Mouse (Mus musculus): Measurements from ENCODE around the gene Prkar1b. TPM values are rescaled to one million over a fixed set of nuclear protein-coding genes. Genes with fewer than 3 reads are reported as not detected.

The Prkar1b gene
- polyA plus RNA-seq, 1 experiment from 2014 or later = 13.5 TPM

GRCm38 (mm10) chr5:139146476-139147075 lies 3.2 kb downstream of the Prkar1b start:
- no peak overlapping the region for H3K4me2 ChIP-seq
- no peaks in the 10 kb centered on the region for H3K36me3 ChIP-seq (ENCODE audit: insufficient read depth)
- H3K27me3 ChIP-seq (ENCODE audit: insufficient read depth, low read length) = no peaks in the 10 kb centered on the region
- H3K9me3 ChIP-seq (ENCODE audit: low read depth, low read length) = no peaks in the 10 kb centered on the region
- no peak for ATAC-seq (ENCODE audit: insufficient read depth)
- H3K9ac ChIP-seq = no peak overlapping the region
- no peak overlapping the region for H3K4me3 ChIP-seq (ENCODE audit: low read depth, low read length)
- 83% methylated on average over 11 of the region's 11 CpGs for WGBS
- DNase-seq = no peak
- no peak overlapping the region for H3K27ac ChIP-seq (ENCODE audit: low read depth)
- TF ChIP-seq CTCF (IDR thresholded peaks at IDR 0.05; ENCODE audit: low read depth) = no peak
- 0 out of 2 replicates have a peak, but pooled peaks cover 3% of the 10 kb centered on the region for H3K4me1 ChIP-seq (ENCODE audit: insufficient read depth)

DNA sequence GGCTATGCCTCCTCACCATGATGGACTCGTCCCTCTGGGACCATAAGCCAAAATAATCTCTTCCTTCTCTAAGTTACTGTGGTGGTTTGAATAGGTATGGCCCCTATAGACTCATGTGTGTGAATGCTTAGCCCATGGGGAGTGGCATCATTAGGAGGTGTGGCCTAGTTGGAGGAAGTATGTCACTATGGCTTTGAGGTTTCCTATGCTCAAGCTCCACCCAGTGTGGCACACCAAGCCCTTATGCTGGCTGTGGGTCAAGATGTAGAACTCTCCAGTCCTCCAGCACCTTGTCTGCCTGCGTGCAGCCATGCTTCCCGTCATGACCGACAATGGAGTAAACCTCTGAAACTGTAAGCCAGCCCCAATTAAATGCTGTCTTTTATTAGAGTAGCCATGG lies 4.1 kb downstream of the Prkar1b start:
- DNase-seq (no peak), ATAC-seq (ENCODE audit: insufficient read depth) (no peak)
- Histone ChIP-seq H3K27ac (ENCODE audit: low read depth) (no peak overlapping the region), H3K36me3 (ENCODE audit: insufficient read depth) (no peaks in the 10 kb centered on the region), H3K9me3 (ENCODE audit: low read depth, low read length) (no peaks in the 10 kb centered on the region), H3K27me3 (ENCODE audit: insufficient read depth, low read length) (no peaks in the 10 kb centered on the region), H3K4me2 (no peak overlapping the region), H3K4me1 (ENCODE audit: insufficient read depth) (peaks cover 6% of the 10 kb centered on the region; the same call in 1 of the 2 replicates), H3K4me3 (ENCODE audit: low read depth, low read length) (no peak overlapping the region), H3K9ac (no peak overlapping the region)
- no peak for TF ChIP-seq CTCF (IDR thresholded peaks at IDR 0.05; ENCODE audit: low read depth)
- WGBS = 90% methylated on average over 4 of the region's 4 CpGs

DNA sequence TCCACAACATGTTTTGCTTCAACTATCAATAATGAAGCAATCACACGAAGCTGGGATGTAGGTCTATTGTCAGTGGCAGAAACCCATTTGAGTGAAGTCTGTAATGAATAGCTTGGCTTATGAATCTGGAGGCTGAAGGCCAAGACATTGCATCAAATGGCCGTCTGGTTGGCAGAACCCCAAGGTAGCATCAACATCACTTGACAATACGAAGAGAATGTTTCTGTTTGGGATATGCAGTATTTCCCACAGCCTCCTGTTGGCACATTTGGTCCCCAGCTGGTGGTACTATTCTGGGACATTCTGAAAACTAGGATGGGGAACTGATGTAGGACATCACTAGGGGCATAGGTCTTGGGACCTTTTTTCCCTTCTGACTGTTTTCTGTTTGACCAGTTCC lies 5.9 kb downstream of the Prkar1b start:
- no peaks in the 10 kb centered on the region for H3K9me3 ChIP-seq (ENCODE audit: low read depth, low read length)
- H3K36me3 ChIP-seq (ENCODE audit: insufficient read depth) = no peaks in the 10 kb centered on the region
- ATAC-seq (ENCODE audit: insufficient read depth) = no peak
- no peak overlapping the region for H3K4me2 ChIP-seq
- TF ChIP-seq CTCF (IDR thresholded peaks at IDR 0.05; ENCODE audit: low read depth) = no peak
- H3K27ac ChIP-seq (ENCODE audit: low read depth) = no peak overlapping the region
- no peak overlapping the region for H3K9ac ChIP-seq
- no peak overlapping the region for H3K4me3 ChIP-seq (ENCODE audit: low read depth, low read length)
- no peaks in the 10 kb centered on the region for H3K27me3 ChIP-seq (ENCODE audit: insufficient read depth, low read length)
- H3K4me1 ChIP-seq (ENCODE audit: insufficient read depth) = peaks cover 4% of the 10 kb centered on the region; the same call in 1 of the 2 replicates
- 64% methylated on average over 3 of the region's 3 CpGs for WGBS
- DNase-seq = peak; percentile 37

DNA sequence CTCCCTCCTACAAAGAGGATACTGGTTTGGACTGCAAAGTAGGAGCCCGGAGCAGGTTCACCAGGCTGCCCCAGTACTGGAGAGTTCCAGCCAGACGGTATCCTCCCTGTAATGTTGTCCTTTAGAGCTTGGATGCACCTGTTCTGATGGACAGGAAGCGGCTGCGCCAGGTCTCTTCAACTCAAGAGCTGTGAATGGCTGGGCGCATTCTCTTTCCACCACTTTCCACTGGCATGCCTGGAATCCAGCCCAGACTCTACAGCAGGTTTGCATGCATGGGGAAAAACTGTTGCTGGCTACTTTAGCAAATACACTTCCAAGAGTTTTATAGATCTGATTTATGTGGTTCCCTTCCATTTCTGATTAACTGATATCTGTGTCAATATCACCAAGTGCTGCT lies 8.5 kb downstream of the Prkar1b start:
- no peak for TF ChIP-seq CTCF (IDR thresholded peaks at IDR 0.05; ENCODE audit: low read depth)
- Histone ChIP-seq H3K36me3 (ENCODE audit: insufficient read depth) (no peaks in the 10 kb centered on the region), H3K4me3 (ENCODE audit: low read depth, low read length) (no peak overlapping the region), H3K9me3 (ENCODE audit: low read depth, low read length) (no peaks in the 10 kb centered on the region), H3K4me1 (ENCODE audit: insufficient read depth) (peaks cover 8% of the 10 kb centered on the region; the same call in 1 of the 2 replicates), H3K27me3 (ENCODE audit: insufficient read depth, low read length) (no peaks in the 10 kb centered on the region), H3K4me2 (no peak overlapping the region), H3K9ac (no peak overlapping the region), H3K27ac (ENCODE audit: low read depth) (peak overlapping the region; percentile 36; the same call in 1 of the 2 replicates)
- DNase-seq (peak; percentile 65), ATAC-seq (ENCODE audit: insufficient read depth) (no peak)
- WGBS = 43% methylated on average over 5 of the region's 5 CpGs

GRCm38 (mm10) chr5:139140589-139140988 lies 9.2 kb downstream of the Prkar1b start:
- H3K27me3 ChIP-seq (ENCODE audit: insufficient read depth, low read length) = no peaks in the 10 kb centered on the region
- H3K4me1 ChIP-seq (ENCODE audit: insufficient read depth) = peaks cover 8% of the 10 kb centered on the region; the same call in 1 of the 2 replicates
- DNase-seq = no peak
- TF ChIP-seq CTCF (IDR thresholded peaks at IDR 0.05; ENCODE audit: low read depth) = no peak
- H3K4me3 ChIP-seq (ENCODE audit: low read depth, low read length) = no peak overlapping the region
- no peaks in the 10 kb centered on the region for H3K36me3 ChIP-seq (ENCODE audit: insufficient read depth)
- no peaks in the 10 kb centered on the region for H3K9me3 ChIP-seq (ENCODE audit: low read depth, low read length)
- ATAC-seq (ENCODE audit: insufficient read depth) = no peak
- no peak overlapping the region for H3K27ac ChIP-seq (ENCODE audit: low read depth)
- no peak overlapping the region for H3K4me2 ChIP-seq
- no peak overlapping the region for H3K9ac ChIP-seq
- 72% methylated on average over 9 of the region's 9 CpGs for WGBS

- Histone ChIP-seq H3K36me3 (ENCODE audit: insufficient read depth) (no peaks in the 10 kb centered on the region), H3K4me2 (no peak overlapping the region), H3K4me3 (ENCODE audit: low read depth, low read length) (no peak overlapping the region), H3K9ac (no peak overlapping the region), H3K9me3 (ENCODE audit: low read depth, low read length) (no peaks in the 10 kb centered on the region), H3K27me3 (ENCODE audit: insufficient read depth, low read length) (no peaks in the 10 kb centered on the region), H3K4me1 (ENCODE audit: insufficient read depth) (peaks cover 8% of the 10 kb centered on the region; the same call in 1 of the 2 replicates), H3K27ac (ENCODE audit: low read depth) (no peak overlapping the region)
- TF ChIP-seq CTCF (IDR thresholded peaks at IDR 0.05; ENCODE audit: low read depth) = no peak
- WGBS = 72% methylated on average over 8 of the region's 8 CpGs
- ATAC-seq (ENCODE audit: insufficient read depth) (no peak), DNase-seq (no peak)
Measured at GRCm38 (mm10) chr5:139138926-139139472, 10.8 kb downstream of the Prkar1b start.

DNA sequence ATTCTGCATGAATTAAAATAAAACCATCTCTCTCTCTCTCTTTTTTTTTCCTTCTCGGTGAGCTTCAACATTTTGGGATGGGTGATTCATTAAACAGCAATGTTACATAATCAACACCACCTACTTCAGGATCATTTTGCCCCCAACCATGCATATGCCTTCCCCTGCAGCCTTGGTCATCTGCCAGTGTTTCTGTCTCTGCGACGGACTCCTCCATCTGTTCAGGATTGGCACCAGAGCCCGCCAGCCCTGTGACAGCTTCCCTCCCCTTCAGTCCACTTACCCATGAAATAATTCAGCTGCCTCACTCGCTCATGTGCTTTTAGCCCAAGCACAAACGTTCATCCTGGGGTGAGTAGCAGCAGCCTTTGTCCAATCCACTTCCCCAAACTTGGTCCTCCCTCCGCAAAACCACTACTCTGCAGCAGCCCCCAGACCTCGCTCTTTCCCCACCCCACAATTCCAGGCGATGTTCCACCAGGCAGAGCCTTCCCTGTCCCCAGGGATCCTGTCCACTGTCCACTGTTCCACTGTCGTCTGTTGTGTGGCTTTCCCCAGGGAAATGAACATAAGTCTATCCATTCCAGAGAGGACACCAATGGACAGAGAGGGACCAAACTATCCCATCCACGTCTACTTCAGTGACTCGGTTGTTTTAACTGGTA lies 11.4 kb downstream of the Prkar1b start:
- peak; percentile 74; the same call in 1 of the 2 replicates for ATAC-seq (ENCODE audit: insufficient read depth)

More for the DNA sequence above, 11.4 kb downstream of the Prkar1b start:
- Histone ChIP-seq H3K4me1 (ENCODE audit: insufficient read depth) (peaks cover 8% of the 10 kb centered on the region; the same call in 1 of the 2 replicates), H3K36me3 (ENCODE audit: insufficient read depth) (no peaks in the 10 kb centered on the region), H3K4me3 (ENCODE audit: low read depth, low read length) (no peak overlapping the region), H3K4me2 (no peak overlapping the region), H3K27ac (ENCODE audit: low read depth) (no peak overlapping the region), H3K9me3 (ENCODE audit: low read depth, low read length) (no peaks in the 10 kb centered on the region), H3K27me3 (ENCODE audit: insufficient read depth, low read length) (no peaks in the 10 kb centered on the region), H3K9ac (no peak overlapping the region)
- TF ChIP-seq CTCF (IDR thresholded peaks at IDR 0.05; ENCODE audit: low read depth) = no peak
- DNase-seq = peak; percentile 57
- WGBS = 54% methylated on average over 12 of the region's 12 CpGs

Data from lung, embryonic 14.5 days (tissue).